Mouse (Mus musculus): ENCODE results near the gene Lsm11. TPM values are rescaled to one million over a fixed set of nuclear protein-coding genes. Genes with fewer than 3 reads are reported as not detected.
A peak's percentile ranks its signal among the peaks of the same experiment; 100 is the strongest.

Gene Lsm11
- polyA plus RNA-seq, 1 experiment from 2014 or later = 10.0 TPM

DNA sequence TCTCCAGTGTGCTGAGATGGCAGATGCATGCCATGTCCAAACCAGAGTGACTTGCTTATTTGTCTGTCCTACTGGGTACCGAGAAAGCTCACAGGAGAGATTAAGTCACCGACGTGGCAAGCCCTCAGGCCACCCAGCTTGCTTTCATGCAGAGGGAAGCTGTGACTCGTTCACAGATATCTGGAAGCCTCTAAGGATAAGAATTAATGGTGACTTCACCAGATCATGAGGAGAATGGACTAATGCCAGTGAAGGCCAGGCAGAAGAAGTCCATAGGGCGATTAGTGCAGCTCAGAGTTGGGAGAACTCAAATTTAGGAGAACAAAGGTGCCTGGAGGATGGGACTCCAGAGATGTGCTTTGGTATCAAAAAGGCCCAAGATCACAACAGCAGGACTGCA is 17.3 kb downstream of the Lsm11 start:
- DNase-seq (ENCODE audit: low spot score) = no peak

DNA sequence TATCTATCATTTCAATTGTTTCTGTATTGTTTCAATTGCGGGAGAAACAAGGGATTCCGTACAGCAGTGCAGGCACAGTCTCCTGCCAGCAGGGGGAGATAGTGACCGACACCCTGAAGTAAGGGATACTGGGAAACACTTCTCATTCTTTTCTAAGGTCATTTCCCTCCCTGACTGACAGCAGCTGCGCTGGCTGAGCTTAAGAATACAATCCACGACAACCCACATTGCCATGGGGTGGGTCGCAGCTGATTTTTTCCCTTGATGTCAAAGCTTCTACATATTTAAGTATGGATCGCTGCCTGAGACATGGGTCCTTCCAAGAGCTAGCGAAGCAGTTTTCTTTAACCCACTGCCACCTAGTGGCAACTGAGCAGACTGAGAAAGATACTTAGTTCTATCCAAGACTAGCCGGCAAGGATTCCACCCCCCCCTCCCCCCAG is 18.1 kb downstream of the Lsm11 start:
- DNase-seq (ENCODE audit: low spot score) = peak; percentile 83

- no peak for DNase-seq (ENCODE audit: low spot score)
Observed at GRCm38 (mm10) chr11:45925436-45925835, 19.3 kb downstream of the Lsm11 start.

- DNase-seq (ENCODE audit: low spot score) = no peak
Observed at GRCm38 (mm10) chr11:45921480-45921898, 23.2 kb downstream of the Lsm11 start.

DNA sequence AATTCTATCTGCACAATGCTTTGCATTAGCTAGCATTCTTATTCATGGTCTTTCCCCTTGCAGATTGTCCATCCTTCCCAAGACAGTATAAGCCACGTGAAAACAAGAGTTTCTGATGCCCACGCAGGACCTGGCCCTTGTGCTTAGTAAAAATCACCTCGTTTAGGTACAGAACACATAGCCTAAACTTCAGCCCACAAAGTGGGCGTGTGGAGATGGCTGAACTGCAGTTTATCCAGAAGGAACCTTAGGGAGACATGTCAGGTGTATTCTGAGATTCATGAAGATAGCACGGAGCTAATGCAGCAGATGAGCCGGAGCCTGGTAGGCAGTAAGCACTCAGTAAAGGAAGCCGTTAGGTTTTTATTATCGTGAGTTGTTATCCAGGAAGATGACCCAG is 23.7 kb downstream of the Lsm11 start:
- DNase-seq (ENCODE audit: low spot score) = no peak

DNA sequence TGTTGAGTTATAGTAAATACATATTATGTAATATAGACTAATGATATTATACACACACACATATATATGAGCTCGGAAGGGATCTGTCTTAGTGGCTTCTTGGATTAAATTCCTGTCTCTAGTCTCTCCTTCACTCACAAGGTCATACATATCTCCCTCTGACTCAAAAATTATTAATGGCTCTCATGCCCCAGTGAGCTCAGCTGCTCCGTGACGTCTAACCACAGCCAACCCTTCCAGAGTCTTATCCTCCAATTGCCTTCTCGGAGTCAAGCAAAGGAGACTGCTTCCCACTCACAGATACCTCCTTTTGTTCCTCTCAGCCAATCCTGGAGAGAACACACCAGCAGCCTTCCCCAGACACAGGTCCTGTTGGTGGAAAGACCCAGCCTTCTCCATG is 25.9 kb downstream of the Lsm11 start:
- no peak for DNase-seq (ENCODE audit: low spot score)

DNA sequence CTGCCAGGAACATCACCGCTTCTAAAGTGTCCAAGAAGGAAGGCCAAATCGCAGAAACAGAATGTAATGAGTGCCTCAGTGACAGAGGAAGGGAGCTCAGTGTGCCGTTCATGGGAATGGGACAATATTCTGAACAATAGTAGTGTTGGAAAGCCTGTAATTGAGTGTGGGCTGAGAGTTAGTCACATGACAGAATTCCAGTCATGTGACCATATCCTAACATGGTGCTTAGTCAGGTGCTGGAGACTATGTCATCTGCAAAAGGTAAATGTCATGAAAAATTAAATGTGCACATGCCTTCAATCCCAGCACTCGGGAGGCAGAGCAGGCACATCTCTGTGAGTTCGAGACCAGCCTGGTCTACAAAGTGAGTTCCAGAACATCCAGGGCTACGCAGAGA is 26.7 kb downstream of the Lsm11 start:
- no peak for DNase-seq (ENCODE audit: low spot score)

- DNase-seq (ENCODE audit: low spot score) = no peak
Observed at GRCm38 (mm10) chr11:45916196-45916595, 28.5 kb downstream of the Lsm11 start.

DNA sequence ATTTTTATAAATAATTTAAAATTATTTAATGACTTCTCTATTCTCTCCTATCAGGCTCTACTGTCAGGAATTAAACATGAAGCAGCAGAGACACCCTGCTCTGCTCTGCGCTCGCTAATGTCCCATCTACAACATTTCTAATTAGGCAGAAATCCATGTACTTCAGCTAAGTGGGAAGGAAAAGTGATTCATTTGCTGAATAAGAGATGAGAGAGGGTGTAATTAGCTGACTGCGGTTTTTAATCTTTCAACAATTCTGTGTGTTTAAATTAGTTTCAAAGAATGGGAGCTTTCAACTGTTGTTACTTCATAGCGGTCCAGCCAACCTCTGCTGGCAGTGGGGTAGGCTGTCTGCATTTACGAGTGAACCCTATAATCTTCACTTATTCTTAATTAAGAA is 34.0 kb downstream of the Lsm11 start:
- DNase-seq (ENCODE audit: low spot score) = no peak

DNA sequence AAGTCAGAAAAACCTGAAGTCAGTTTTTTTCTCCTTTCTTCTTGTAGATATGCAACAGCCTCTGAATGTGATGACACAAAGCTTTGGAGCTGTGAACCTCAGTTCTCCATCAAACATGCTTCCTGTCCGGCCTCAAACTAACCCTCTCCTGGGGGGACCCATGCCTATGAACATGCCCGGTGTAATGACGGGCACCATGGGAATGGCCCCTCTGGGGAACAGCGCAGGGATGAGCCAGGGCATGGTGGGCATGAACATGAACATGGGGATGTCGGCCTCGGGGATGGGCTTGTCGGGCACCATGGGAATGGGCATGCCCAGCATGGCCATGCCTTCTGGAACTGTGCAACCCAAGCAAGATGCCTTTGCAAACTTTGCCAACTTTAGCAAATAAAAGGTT is 35.8 kb downstream of the Lsm11 start:
- no peak for DNase-seq (ENCODE audit: low spot score)

DNA sequence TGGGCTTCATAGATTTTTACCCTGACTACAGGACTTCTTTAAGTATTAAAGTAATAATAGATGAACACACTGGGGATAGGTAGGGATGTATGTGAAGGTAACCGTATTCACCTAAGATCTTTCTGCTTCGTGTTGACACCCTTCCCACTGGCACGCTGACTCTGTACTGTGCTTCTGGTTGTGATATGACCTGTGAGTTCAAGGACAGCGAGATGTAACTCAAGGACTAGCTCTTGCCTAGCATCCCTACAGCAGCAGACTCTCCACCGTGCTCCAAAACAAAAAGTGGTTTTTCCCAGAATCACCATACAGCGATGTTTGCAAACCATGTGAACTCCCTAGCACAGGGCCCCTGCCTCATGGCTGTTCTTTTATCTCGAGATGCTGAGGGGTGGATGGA is 36.7 kb downstream of the Lsm11 start:
- DNase-seq (ENCODE audit: low spot score) = no peak

- no peak for DNase-seq (ENCODE audit: low spot score)
Observed at GRCm38 (mm10) chr11:45907301-45907700, 37.4 kb downstream of the Lsm11 start.

DNA sequence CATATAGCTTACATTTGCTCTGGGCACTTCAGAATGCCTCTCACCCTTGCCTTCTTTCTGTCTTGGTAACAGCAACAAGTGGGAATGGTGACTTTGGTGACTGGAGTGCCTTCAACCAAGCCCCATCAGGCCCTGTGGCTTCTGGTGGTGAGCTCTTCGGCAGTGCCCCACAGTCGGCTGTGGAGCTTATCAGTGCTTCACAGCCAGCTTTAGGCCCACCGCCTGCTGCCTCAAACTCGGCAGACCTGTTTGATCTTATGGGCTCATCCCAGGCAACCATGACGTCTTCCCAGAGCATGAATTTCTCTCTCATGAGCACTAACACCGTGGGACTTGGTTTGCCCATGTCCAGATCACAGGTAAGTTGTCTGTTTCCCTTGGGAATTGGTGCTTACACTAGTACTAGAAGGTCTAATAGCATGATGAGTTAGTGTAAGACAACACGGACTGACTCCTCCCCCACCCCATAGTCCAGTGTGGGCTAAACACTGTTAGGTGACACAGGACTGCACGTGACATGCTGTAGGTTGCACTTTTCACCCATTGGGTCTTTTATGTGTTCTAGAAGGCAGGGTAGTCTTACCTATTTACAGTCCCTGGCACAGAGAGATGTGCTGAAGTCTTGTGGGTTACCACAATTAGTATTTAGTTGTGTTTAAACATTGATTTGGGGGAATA is 38.5 kb downstream of the Lsm11 start:
- no peak for DNase-seq (ENCODE audit: low spot score)

DNA sequence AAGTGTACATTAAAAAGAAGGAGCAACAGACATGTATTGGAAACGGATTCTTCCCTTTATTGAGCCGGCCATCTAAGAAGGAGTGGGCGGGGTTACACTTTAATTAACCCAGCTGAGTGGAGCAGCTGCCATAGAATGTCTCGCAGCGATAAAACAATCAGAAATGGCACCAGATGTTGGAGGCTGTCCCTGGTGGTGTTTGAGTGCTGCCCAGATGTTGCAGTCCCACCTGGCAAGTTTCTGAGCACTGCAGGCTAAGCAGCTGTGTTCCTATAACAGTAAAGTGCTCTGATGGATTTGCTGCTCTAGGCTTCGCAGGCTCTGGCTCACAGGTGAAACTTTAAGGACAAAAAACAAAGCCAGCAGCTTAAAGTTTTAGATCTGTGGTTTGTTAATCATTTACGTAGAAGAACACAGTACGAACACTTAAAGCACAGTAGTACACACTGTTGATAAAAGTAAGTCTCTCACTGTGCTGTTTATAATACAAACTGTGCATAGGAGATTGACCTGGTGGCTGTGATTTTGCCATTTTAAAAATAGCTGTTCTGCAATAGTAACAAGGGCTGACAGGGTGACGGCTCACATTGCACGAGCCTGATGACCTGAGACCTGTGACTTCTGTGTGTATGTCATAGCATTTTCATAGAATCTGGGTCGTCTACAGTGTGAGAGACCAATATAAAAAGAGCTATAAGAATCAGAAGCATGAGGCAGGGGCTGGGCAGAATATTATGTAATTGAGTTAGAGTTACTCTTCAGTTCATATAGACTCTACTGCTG is 44.3 kb downstream of the Lsm11 start:
- no peak for DNase-seq (ENCODE audit: low spot score)

- DNase-seq (ENCODE audit: low spot score) = no peak
Observed at GRCm38 (mm10) chr11:45897392-45897791, 47.3 kb downstream of the Lsm11 start.

DNA sequence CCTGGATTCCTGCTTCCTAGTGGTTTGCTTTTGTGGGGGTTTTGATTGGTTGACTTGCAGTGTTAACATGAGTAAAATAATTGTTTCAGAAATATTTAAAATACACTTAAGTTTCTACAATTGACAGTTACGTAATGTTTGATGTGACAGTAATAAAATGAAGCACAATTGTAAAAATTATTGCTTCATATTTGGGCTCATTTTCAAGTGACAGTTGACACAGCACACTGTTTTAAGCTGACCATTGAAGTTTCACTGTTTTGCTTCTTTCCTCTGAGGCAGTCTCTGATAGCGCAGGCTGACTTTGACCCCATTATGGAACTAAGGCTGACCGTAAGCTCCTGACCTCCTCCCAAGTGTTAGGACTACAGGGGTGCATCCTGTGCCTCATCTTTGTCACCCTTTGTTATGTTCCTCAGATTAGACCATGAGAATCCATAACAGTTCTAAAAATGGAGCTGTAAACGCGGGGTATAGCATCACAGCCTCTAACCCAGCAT is 51.8 kb downstream of the Lsm11 start:
- DNase-seq (ENCODE audit: low spot score) = no peak

- DNase-seq (ENCODE audit: low spot score) = no peak
Observed at GRCm38 (mm10) chr11:45890423-45890822, 54.3 kb downstream of the Lsm11 start.

- DNase-seq (ENCODE audit: low spot score) = no peak
Observed at GRCm38 (mm10) chr11:45889981-45890380, 54.8 kb downstream of the Lsm11 start.

- no peak for DNase-seq (ENCODE audit: low spot score)
Observed at GRCm38 (mm10) chr11:45888471-45889030, 56.2 kb downstream of the Lsm11 start.

GRCm38 (mm10) chr11:45886596-45886995 is 58.1 kb downstream of the Lsm11 start:
- DNase-seq (ENCODE audit: low spot score) = no peak

DNA sequence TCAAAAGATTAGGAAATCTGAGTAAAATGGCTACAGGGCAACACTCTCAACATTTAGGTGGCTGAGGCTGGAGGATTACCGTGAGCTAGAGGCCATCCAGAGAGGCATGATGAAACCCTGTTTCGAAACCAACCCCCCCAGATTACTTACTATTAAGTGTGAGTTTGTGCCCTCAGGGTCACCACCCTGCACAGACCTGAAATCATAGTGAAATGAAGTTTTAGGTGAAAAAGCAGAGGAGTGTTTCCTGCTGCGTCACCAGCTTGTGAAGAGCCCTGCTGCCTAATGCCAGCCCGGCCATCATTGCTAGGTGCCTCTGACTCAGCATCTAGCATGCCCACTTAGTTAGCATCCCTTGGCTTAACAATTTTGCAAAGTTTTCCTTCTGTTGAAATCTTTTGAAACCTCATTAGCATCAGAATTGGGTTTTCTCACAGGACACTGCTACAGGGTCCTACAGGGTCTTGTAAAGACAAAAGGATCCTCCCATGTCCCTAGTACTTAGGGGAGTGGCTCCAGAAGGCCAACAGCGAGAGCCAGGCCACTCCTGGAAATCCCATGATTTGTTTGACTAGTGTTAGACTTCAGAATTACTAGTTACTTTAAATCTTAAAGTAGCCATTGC is 59.0 kb downstream of the Lsm11 start:
- DNase-seq (ENCODE audit: low spot score) = no peak

- peak; percentile 70 for DNase-seq (ENCODE audit: low spot score)
Observed at GRCm38 (mm10) chr11:45884029-45884428, 60.7 kb downstream of the Lsm11 start.

All from thymus, postnatal 0 days (tissue).